Mouse (Mus musculus): ENCODE measurements around the gene Galc. TPM values are rescaled to one million over a fixed set of nuclear protein-coding genes. Genes with fewer than 3 reads are reported as not detected.
"Not testable (repeated sequence)": the region's sequence is repeated elsewhere in the genome, so short reads cannot be mapped to it uniquely, and the experiment has no call there.

The Galc gene
- polyA plus RNA-seq, 1 experiment from 2014 or later = 2.4 TPM

DNA sequence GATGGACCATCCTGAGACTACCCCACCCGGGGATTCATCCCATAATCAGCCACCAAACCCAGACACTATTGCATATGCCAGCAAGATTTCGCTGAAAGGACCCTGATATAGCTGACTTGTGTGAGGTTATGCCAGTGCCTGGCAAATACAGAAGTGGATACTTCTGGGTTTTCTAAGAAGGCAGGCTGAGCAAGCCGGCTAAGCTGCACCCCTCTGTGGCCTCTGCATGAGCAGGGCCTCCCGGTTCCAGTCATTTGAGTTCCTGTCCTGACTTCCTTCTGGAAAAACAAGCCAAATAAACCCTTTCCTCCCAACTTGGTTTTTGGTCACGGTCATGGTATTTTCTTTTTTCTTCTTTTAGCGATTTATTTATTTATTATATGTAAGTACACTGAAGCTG is 20.8 kb downstream of the Galc start:
- H3K36me3 ChIP-seq (ENCODE audit: control insufficient read depth, insufficient read depth); H3K27ac ChIP-seq (ENCODE audit: low read length); H3K4me2 ChIP-seq (ENCODE audit: low read depth, low read length); H3K9me3 ChIP-seq (replicated peaks; ENCODE audit: control insufficient read depth, low read length); ATAC-seq (ENCODE audit: low read depth); H3K9ac ChIP-seq (ENCODE audit: low read depth, low read length); H3K4me1 ChIP-seq (ENCODE audit: control insufficient read depth, low read depth, low read length); H3K27me3 ChIP-seq (ENCODE audit: control insufficient read depth, insufficient read depth, low read depth, low read length); H3K4me3 ChIP-seq (ENCODE audit: low read depth, low read length): not testable (repeated sequence)
- WGBS (ENCODE audit: insufficient replicate concordance) = 43% methylated on average over 6 of the region's 6 CpGs

DNA sequence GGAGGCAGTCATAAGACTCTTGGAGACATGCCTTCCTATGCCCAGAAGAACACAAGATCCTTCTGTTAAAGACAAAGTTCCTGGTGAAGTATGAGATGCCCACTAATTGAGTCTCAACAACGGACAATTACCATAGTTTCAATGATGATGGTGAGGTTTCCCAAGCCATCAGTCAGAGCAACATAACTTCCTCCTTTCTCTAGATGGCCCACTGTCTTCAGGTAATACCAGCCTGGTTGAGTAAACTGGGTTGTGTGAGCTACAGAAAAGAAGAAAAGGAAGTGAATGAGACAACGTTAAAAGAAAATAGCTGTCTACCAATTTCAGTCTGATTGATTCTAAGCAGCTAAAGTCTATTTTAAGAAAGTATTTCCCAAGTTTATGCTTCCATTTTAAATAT is 32.2 kb downstream of the Galc start:
- Histone ChIP-seq H3K9me3 (replicated peaks; ENCODE audit: control insufficient read depth, low read length) (no peaks in the 10 kb centered on the region), H3K27ac (ENCODE audit: low read length) (no peak overlapping the region), H3K36me3 (ENCODE audit: control insufficient read depth, insufficient read depth) (no peaks in the 10 kb centered on the region), H3K4me3 (ENCODE audit: low read depth, low read length) (no peak overlapping the region), H3K9ac (ENCODE audit: low read depth, low read length) (no peak overlapping the region), H3K4me1 (ENCODE audit: control insufficient read depth, low read depth, low read length) (no peaks in the 10 kb centered on the region), H3K27me3 (ENCODE audit: control insufficient read depth, insufficient read depth, low read depth, low read length) (no peaks in the 10 kb centered on the region), H3K4me2 (ENCODE audit: low read depth, low read length) (no peak overlapping the region)
- 43% methylated on average over 2 of the region's 2 CpGs for WGBS (ENCODE audit: insufficient replicate concordance)
- ATAC-seq (ENCODE audit: low read depth) = no peak

DNA sequence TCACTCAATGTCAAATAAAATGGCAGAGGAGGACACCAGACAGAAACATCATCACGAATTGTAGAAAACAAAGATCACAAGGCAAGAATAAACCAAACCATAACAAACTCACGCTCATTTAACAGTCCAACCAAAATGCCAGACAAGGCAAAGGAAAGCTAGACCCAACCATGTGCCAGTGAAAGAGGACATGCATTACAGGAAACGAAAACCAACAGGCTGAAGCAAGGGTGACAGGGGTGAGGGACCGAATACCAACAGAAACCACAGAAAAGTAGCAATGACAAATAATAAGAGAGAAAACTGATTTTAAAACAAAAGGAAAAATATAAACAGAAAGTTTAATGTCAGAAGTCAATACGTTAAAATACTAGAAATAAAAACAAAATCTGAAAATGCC is 36.0 kb downstream of the Galc start:
- H3K36me3 ChIP-seq (ENCODE audit: control insufficient read depth, insufficient read depth) = no peaks in the 10 kb centered on the region
- H3K4me2 ChIP-seq (ENCODE audit: low read depth, low read length) = no peak overlapping the region
- H3K9me3 ChIP-seq (replicated peaks; ENCODE audit: control insufficient read depth, low read length) = no peaks in the 10 kb centered on the region
- no peak overlapping the region for H3K9ac ChIP-seq (ENCODE audit: low read depth, low read length)
- 47% methylated on average over 5 of the region's 5 CpGs for WGBS (ENCODE audit: insufficient replicate concordance)
- H3K4me1 ChIP-seq (ENCODE audit: control insufficient read depth, low read depth, low read length) = no peaks in the 10 kb centered on the region
- H3K27me3 ChIP-seq (ENCODE audit: control insufficient read depth, insufficient read depth, low read depth, low read length) = no peaks in the 10 kb centered on the region
- no peak overlapping the region for H3K4me3 ChIP-seq (ENCODE audit: low read depth, low read length)
- H3K27ac ChIP-seq (ENCODE audit: low read length) = no peak overlapping the region
- ATAC-seq (ENCODE audit: low read depth) = no peak

DNA sequence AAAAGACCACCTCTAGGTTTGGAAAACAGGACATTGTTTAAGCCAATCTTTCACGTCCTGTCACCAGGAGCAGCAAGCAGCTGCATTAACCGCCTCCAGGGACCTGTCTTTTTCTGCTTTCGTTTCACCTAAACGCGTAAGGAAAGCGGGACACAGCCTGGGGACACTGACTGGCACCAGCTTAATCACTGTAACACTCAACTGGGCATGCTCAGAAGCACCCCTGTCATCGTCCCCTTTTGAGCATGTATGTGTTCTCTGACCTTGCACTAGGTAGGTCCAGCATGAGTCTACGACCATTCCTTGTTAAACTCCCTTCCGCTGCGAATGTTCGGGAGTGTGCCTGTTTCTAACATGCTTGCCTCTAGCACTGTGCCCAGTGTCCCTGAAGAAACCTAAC is 42.8 kb downstream of the Galc start:
- 68% methylated on average over 11 of the region's 11 CpGs for WGBS (ENCODE audit: insufficient replicate concordance)
- Histone ChIP-seq H3K4me2 (ENCODE audit: low read depth, low read length) (no peak overlapping the region), H3K9me3 (replicated peaks; ENCODE audit: control insufficient read depth, low read length) (no peaks in the 10 kb centered on the region), H3K4me3 (ENCODE audit: low read depth, low read length) (no peak overlapping the region), H3K27ac (ENCODE audit: low read length) (no peak overlapping the region), H3K36me3 (ENCODE audit: control insufficient read depth, insufficient read depth) (no peaks in the 10 kb centered on the region), H3K9ac (ENCODE audit: low read depth, low read length) (no peak overlapping the region), H3K4me1 (ENCODE audit: control insufficient read depth, low read depth, low read length) (no peaks in the 10 kb centered on the region), H3K27me3 (ENCODE audit: control insufficient read depth, insufficient read depth, low read depth, low read length) (no peaks in the 10 kb centered on the region)
- ATAC-seq (ENCODE audit: low read depth) = no peak

DNA sequence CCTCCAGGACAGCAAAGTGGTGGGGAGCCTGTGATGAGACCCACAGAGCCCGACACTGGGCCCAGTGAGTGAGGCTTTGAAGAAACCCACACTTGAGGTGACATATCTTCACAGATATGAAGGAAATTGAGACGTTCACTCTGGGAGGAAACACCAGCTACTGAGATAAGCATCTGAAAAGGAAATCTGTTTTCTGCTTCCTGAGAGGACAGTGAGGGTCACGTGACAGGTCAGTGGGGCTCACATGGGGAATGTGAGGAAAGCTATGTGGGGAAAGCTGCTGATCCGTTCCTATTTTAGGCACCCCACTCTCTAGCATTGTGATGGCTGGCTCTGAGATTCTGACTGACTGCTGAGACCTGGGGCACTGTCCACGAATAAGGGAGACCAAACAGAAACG is 43.7 kb downstream of the Galc start:
- 4% methylated on average over 6 of the region's 6 CpGs for WGBS (ENCODE audit: insufficient replicate concordance)

DNA sequence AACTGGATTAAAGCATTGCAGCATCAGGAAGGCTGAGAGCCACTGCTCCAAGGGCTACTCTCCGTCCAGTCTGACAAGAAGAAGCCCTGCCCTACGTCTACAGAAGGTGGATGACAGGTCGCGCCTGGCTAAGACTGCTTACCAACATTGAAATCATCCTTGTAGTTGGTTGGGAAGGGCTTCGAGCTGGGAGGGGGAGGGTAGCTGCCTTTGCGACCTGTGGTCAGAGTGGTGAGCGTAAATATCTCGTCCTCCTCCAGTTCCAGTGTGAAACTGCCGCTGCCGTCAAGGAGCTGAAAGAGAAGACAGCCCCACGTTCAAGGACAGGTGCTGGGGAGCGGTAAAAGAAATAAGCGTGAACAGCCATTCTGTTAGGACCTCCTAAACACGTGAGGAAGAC is 45.1 kb downstream of the Galc start:
- ATAC-seq (ENCODE audit: low read depth) = no peak
- H3K4me2 ChIP-seq (ENCODE audit: low read depth, low read length) = no peak overlapping the region
- H3K4me3 ChIP-seq (ENCODE audit: low read depth, low read length) = no peak overlapping the region
- no peaks in the 10 kb centered on the region for H3K36me3 ChIP-seq (ENCODE audit: control insufficient read depth, insufficient read depth)
- WGBS (ENCODE audit: insufficient replicate concordance) = 37% methylated on average over 14 of the region's 14 CpGs
- no peaks in the 10 kb centered on the region for H3K27me3 ChIP-seq (ENCODE audit: control insufficient read depth, insufficient read depth, low read depth, low read length)
- H3K9ac ChIP-seq (ENCODE audit: low read depth, low read length) = no peak overlapping the region
- no peak overlapping the region for H3K27ac ChIP-seq (ENCODE audit: low read length)
- H3K4me1 ChIP-seq (ENCODE audit: control insufficient read depth, low read depth, low read length) = no peaks in the 10 kb centered on the region
- H3K9me3 ChIP-seq (replicated peaks; ENCODE audit: control insufficient read depth, low read length) = no peaks in the 10 kb centered on the region

More for the DNA sequence above, 43.7 kb downstream of the Galc start:
- H3K4me3 ChIP-seq (ENCODE audit: low read depth, low read length) = no peak overlapping the region
- no peak; the same call in 1 of the 2 replicates for ATAC-seq (ENCODE audit: low read depth)
- H3K9me3 ChIP-seq (replicated peaks; ENCODE audit: control insufficient read depth, low read length) = no peaks in the 10 kb centered on the region
- H3K27me3 ChIP-seq (ENCODE audit: control insufficient read depth, insufficient read depth, low read depth, low read length) = no peaks in the 10 kb centered on the region
- no peak overlapping the region for H3K27ac ChIP-seq (ENCODE audit: low read length)
- H3K36me3 ChIP-seq (ENCODE audit: control insufficient read depth, insufficient read depth) = no peaks in the 10 kb centered on the region
- H3K9ac ChIP-seq (ENCODE audit: low read depth, low read length) = no peak overlapping the region
- H3K4me1 ChIP-seq (ENCODE audit: control insufficient read depth, low read depth, low read length) = no peaks in the 10 kb centered on the region
- no peak overlapping the region for H3K4me2 ChIP-seq (ENCODE audit: low read depth, low read length)

DNA sequence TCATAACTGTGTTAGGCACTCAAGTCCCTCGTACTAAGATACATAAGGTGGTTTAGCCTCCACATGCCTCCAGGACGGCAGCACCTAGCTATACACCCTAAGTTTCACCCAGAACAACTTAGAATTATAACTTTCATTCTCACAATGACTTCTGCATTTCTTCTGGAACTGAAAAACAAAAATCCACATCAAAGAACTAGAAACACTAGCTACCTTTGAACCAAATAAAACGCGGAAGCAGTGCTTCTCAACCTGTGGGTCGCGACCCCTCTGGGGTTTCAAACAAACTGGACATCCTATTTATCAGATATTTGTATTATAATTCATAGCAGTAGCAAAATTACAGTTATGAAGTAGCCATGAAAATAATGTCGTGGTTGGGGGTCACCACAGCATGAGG is 45.5 kb downstream of the Galc start:
- Histone ChIP-seq H3K36me3 (ENCODE audit: control insufficient read depth, insufficient read depth) (no peaks in the 10 kb centered on the region), H3K27me3 (ENCODE audit: control insufficient read depth, insufficient read depth, low read depth, low read length) (no peaks in the 10 kb centered on the region), H3K27ac (ENCODE audit: low read length) (no peak overlapping the region), H3K4me1 (ENCODE audit: control insufficient read depth, low read depth, low read length) (no peaks in the 10 kb centered on the region), H3K9ac (ENCODE audit: low read depth, low read length) (no peak overlapping the region), H3K4me2 (ENCODE audit: low read depth, low read length) (no peak overlapping the region), H3K4me3 (ENCODE audit: low read depth, low read length) (no peak overlapping the region), H3K9me3 (replicated peaks; ENCODE audit: control insufficient read depth, low read length) (no peaks in the 10 kb centered on the region)
- ATAC-seq (ENCODE audit: low read depth) = no peak
- 68% methylated on average over 7 of the region's 7 CpGs for WGBS (ENCODE audit: insufficient replicate concordance)

DNA sequence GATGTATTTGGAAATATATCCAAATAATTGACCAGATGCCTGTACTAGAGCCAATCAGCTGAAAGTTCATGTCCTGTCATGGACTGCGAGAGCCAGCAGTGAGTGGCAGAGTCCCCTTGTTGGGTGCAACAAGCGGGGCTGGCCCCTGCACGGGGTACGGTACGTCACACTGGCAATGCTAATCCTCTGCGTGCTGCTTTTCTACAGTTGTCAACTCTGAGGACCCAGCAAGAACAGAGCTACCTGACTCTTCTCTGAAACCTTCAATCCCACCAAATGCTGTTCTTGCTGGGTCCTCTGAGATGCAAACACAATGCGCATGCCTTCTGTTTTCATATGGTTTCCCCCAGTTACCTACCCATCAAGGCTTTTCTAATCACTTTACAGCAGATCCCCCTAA is 45.9 kb downstream of the Galc start:
- 81% methylated on average over 7 of the region's 7 CpGs for WGBS (ENCODE audit: insufficient replicate concordance)
- no peak for ATAC-seq (ENCODE audit: low read depth)
- H3K9me3 ChIP-seq (replicated peaks; ENCODE audit: control insufficient read depth, low read length) = no peaks in the 10 kb centered on the region

DNA sequence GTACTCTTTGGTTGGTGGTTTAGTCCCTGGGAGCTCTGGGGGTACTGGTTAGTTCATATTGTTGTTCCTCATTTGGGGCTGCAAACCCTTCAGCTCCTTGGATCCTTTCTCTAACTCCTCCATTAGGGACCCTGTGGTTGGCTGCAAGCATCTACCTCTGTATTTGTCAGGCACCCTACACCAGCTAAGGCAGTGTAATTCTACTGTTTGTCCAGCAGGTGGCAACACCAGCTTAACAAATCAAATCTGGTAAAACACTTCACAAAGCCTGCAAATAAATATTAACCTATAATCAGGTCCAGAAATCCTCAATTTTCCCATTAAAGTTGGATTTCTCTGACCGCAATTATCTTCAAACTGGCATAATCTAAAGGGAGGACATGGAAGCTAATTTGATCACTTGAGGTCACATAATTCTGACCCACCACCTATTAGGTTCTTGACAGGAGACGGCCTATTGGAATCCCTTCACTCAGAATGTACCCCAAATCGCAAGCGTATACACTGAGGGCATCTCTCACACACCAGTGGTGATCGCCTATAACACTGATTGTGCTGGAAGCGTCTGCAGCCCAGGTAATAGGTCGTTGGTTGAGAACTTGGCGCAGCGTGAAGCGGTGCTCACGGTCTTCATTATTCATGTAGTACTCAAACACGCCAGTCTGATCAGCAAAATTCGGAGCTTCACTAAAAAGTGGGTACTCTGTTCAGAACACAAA is 46.6 kb downstream of the Galc start:
- H3K4me2 ChIP-seq (ENCODE audit: low read depth, low read length) = no peak overlapping the region
- no peaks in the 10 kb centered on the region for H3K27me3 ChIP-seq (ENCODE audit: control insufficient read depth, insufficient read depth, low read depth, low read length)
- ATAC-seq (ENCODE audit: low read depth) = no peak
- no peaks in the 10 kb centered on the region for H3K36me3 ChIP-seq (ENCODE audit: control insufficient read depth, insufficient read depth)
- WGBS (ENCODE audit: insufficient replicate concordance) = 77% methylated on average over 13 of the region's 13 CpGs
- H3K27ac ChIP-seq (ENCODE audit: low read length) = no peak overlapping the region
- H3K9me3 ChIP-seq (replicated peaks; ENCODE audit: control insufficient read depth, low read length) = no peaks in the 10 kb centered on the region
- no peaks in the 10 kb centered on the region for H3K4me1 ChIP-seq (ENCODE audit: control insufficient read depth, low read depth, low read length)
- no peak overlapping the region for H3K9ac ChIP-seq (ENCODE audit: low read depth, low read length)
- H3K4me3 ChIP-seq (ENCODE audit: low read depth, low read length) = no peak overlapping the region

More for the DNA sequence above, 45.9 kb downstream of the Galc start:
- Histone ChIP-seq H3K27me3 (ENCODE audit: control insufficient read depth, insufficient read depth, low read depth, low read length) (no peaks in the 10 kb centered on the region), H3K4me1 (ENCODE audit: control insufficient read depth, low read depth, low read length) (no peaks in the 10 kb centered on the region), H3K4me3 (ENCODE audit: low read depth, low read length) (no peak overlapping the region), H3K4me2 (ENCODE audit: low read depth, low read length) (no peak overlapping the region), H3K9ac (ENCODE audit: low read depth, low read length) (no peak overlapping the region), H3K27ac (ENCODE audit: low read length) (no peak overlapping the region), H3K36me3 (ENCODE audit: control insufficient read depth, insufficient read depth) (no peaks in the 10 kb centered on the region)

Measured in liver, embryonic 16.5 days (tissue).